In the genomic region with DNA sequence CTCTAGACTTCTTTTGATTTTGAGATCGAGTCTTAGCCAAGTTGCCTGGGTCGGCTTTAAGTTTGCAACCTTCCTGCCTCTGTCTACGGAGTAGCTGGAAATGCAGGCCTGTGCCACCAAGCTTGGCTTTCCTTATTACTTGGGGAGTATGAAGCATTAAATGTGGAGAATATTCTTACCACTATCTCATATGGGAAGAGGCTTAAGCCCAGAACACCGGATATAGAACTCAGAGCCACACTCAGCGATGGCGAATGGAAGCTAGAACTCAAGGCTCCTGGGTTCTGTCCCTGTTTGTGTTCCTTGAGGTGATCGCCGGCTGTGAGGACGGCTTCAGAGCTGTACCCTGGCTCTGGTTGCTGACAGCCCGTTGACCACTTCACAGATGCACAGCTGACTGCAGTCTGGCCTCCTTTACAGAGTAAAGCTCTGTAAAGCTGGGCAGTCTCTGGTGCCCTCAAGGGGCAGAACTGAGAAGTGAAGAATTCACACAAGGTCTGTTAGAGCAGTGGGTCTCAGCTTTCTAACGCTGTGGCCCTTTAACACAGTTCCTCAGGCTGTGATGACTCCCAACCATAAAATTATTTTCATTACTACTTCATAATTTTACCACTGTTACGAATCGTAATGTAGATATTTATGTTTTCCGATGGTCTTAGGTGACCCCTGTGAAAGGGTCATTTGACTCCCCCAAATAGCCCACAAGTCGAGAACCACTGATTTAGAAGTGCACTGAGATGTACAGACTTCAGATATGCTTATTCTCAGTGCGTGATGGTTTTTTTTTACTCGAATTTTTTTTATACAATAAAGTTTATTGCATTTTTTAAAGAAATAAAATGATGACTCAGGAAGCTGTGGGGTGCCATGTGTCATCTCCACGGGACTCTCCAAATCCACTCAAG, we compare ENCODE assay signal across 1 mouse cellular context.
TF ChIP-seq lines count a peak whose summit lies in the region.

No protein-coding gene starts in this region.

TF ChIP-seq in C2C12, 6 proteins besides CTCF, POLR2A, EP300 and RAD21 (continued from another document):
- TF ChIP-seq USF1 (IDR thresholded peaks at IDR 0.05; ENCODE audit: low read depth) (no peak), CEBPB (IDR thresholded peaks at IDR 0.05; ENCODE audit: low read depth) (no peak)
TF ChIP-seq in C2C12: peak in this region for 0.
